Mouse (Mus musculus): ENCODE data around the gene Tbc1d7.

- TF ChIP-seq TAL1 (IDR thresholded peaks at IDR 0.05; ENCODE audit: low read length) = no peak
- TF ChIP-seq GATA1 (IDR thresholded peaks at IDR 0.05; ENCODE audit: low read length) = no peak
These were observed 24.7 kb upstream of the Tbc1d7 start for GRCm38 (mm10) chr13:43196000-43196399.
